Mouse (Mus musculus) lung, embryonic 15.5 days (tissue): Measurements from ENCODE around the gene Sec31a. TPM values are rescaled to one million over a fixed set of nuclear protein-coding genes. Genes with fewer than 3 reads are reported as not detected.

Experiments used
- ATAC-seq: fragments of 200-750 bp; cut with Nextera tagmentation; 2 replicates; pipeline ENCODE4 v1.8.0; 2017; ENCODE audit warnings: moderate number of reproducible peaks, borderline replicate concordance; ENCODE audit not compliant: low FRiP score, low TSS enrichment; ENCODE audit errors: extremely low read depth
- H3K27ac ChIP-seq: fragments of 300-500 bp; sonication (generic); 2 replicates; pipeline ENCODE4 v1.5.1; 2015; ENCODE audit warnings: moderate library complexity, mild to moderate bottlenecking, inconsistent platforms
- H3K27me3 ChIP-seq: fragments of 300-500 bp; sonication (generic); 2 replicates; pipeline ENCODE4 v1.6.1; 2015; ENCODE audit warnings: inconsistent platforms
- H3K36me3 ChIP-seq: fragments of 300-500 bp; sonication (generic); 2 replicates; pipeline ENCODE4 v1.6.1; 2015; ENCODE audit warnings: inconsistent platforms
- H3K4me1 ChIP-seq: fragments of 300-500 bp; sonication (generic); 2 replicates; pipeline ENCODE4 v1.6.1; 2015; ENCODE audit warnings: inconsistent platforms
- H3K4me2 ChIP-seq: fragments of 300-500 bp; sonication (generic); 2 replicates; pipeline ENCODE4 v1.6.1; 2015; ENCODE audit warnings: inconsistent platforms, mild to moderate bottlenecking, moderate library complexity
- H3K4me3 ChIP-seq: fragments of 300-500 bp; sonication (generic); 2 replicates; pipeline ENCODE4 v1.5.1; 2015; ENCODE audit warnings: mild to moderate bottlenecking, inconsistent platforms
- H3K9ac ChIP-seq: fragments of 300-500 bp; sonication (generic); 2 replicates; pipeline ENCODE4 v1.6.1; 2015; ENCODE audit warnings: inconsistent platforms
- H3K9me3 ChIP-seq: fragments of 300-500 bp; sonication (generic); 2 replicates; pipeline ENCODE4 v1.6.1; 2016; ENCODE audit warnings: inconsistent platforms
- WGBS: fragments of 180-500 bp; shearing (Covaris S2); methylation state at CpG from one replicate; pipeline ENCODE4 v1.1.7; 2015; 5-methylcytosine and 5-hydroxymethylcytosine counted together
- polyA plus RNA-seq: library from polyadenylated mRNA; unstranded; fragments of >200 nt; fragmentation: Nextera tagmentation; extraction: Ambion mirVana; gene quantifications from 2 replicates; pipeline ENCODE4 v1.2.1, GENCODE M21; 2015

Sec31a gene
- 145 and 152 TPM in 2 replicates for polyA plus RNA-seq

DNA sequence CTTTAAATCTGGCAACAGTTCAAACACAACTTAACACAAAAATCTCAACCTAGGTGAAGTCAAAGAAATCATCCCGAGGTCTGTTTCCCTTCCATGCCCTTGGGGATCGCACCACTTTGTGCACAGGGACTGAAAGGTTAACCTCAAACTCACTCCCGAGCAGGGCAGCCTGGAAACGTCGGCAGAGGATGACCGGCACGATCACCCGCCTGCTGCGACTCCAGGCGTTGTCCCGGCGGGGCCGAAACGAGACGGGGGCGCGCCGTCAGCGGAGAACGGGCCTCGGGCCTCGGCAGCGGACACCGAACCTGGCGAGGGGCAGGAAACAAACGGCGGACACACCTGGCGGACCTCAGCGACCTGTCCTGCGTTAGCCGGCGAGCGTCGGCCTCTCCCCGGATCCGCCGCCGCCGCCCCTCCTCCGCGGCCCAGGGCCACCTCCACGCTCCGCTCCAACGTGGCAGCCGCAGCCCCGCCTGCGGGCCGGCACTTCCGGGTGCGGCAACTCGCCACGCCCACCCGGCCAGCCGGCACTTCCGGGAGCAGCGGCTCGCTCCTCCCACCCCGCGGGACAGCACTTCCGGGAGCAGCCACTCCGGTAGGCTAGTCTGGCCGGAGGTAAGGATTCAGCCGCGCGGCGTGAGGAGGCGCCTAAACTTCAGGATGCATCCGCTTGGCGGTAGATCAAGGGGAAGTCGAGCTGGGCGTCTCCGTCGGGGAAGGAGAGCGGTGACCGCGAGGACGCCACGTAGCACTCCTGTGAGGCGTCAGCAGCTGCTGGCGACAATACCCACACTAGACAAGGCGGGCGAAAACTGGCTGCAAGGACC, at the start of gene Sec31a:
Gene Sec31a, minus strand, starts transcription at position 474 of the 830 bp plus-strand sequence.
- Histone ChIP-seq H3K9ac (peak within 1 kb of the TSS; percentile 66), H3K36me3 (peaks cover 26% of the 10 kb centered on the region), H3K4me2 (peak within 1 kb of the TSS; percentile 60), H3K27me3 (no peaks in the 10 kb centered on the region), H3K9me3 (no peaks in the 10 kb centered on the region), H3K27ac (peak within 1 kb of the TSS; percentile 93), H3K4me1 (peaks cover 26% of the 10 kb centered on the region), H3K4me3 (peak within 1 kb of the TSS; percentile 66)
- peak; percentile 97 for ATAC-seq
- under 1% methylated on average over 82 of the region's 82 CpGs for WGBS

GRCm38 (mm10) chr5:100462374-100462773, 46.3 kb upstream of the Sec31a start:
- Histone ChIP-seq H3K27ac (no peak overlapping the region), H3K4me1 (no peaks in the 10 kb centered on the region), H3K27me3 (no peaks in the 10 kb centered on the region), H3K4me2 (no peak overlapping the region), H3K9me3 (no peaks in the 10 kb centered on the region), H3K36me3 (peaks cover 30% of the 10 kb centered on the region), H3K9ac (no peak overlapping the region), H3K4me3 (no peak overlapping the region)
- 84% methylated on average over 2 of the region's 2 CpGs for WGBS
- ATAC-seq = no peak

DNA sequence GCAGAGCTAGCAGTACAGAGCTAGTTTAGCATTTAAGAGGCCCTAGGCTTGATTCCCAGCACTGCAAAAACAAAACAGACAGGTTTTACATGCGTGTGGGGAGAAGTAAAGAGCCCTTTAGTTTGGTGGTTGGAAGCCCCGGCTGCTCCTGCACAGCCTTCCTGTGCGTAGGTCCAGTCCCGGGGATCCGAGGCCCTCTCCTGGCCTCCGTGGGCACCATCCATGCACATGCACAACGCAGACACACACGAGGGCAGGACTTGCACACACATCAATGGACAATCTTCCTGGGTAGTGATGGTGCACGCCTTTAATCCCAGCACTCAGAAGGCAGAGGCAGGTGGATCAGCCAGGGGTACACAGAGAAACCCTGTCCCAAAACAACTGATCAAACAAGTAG, 45.5 kb upstream of the Sec31a start:
- Histone ChIP-seq H3K27ac (no peak overlapping the region), H3K9me3 (no peaks in the 10 kb centered on the region), H3K36me3 (peaks cover 30% of the 10 kb centered on the region), H3K4me2 (no peak overlapping the region), H3K9ac (no peak overlapping the region), H3K4me1 (no peaks in the 10 kb centered on the region), H3K27me3 (no peaks in the 10 kb centered on the region), H3K4me3 (no peak overlapping the region)
- ATAC-seq = no peak
- WGBS = 88% methylated on average over 9 of the region's 9 CpGs

DNA sequence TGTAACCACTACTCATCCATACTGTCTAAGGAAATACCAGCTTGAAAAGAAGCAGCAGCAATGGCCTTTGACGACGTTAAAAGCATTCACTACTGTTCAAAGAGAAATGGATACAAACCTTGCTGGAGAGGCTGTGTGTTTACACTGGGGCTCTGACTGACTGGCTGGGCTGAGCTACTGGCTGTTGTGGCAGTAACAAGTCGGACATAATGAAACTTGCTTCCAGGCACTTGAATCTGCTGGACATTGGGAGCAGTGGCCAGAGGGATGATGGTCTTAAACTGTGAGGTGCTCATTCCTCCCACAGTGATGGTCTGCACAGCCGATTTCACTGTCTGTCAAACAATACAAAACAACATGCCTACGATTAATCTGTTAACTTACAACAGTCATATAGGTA, 43.4 kb upstream of the Sec31a start:
- Histone ChIP-seq H3K4me2 (no peak overlapping the region), H3K4me3 (no peak overlapping the region), H3K4me1 (no peaks in the 10 kb centered on the region), H3K36me3 (peaks cover 33% of the 10 kb centered on the region), H3K9ac (no peak overlapping the region), H3K27ac (no peak overlapping the region), H3K9me3 (no peaks in the 10 kb centered on the region), H3K27me3 (no peaks in the 10 kb centered on the region)
- 90% methylated on average over 5 of the region's 5 CpGs for WGBS
- no peak for ATAC-seq

GRCm38 (mm10) chr5:100451871-100452270, 35.8 kb upstream of the Sec31a start:
- Histone ChIP-seq H3K9ac (no peak overlapping the region), H3K27ac (no peak overlapping the region), H3K4me1 (no peaks in the 10 kb centered on the region), H3K9me3 (no peaks in the 10 kb centered on the region), H3K27me3 (no peaks in the 10 kb centered on the region), H3K4me3 (no peak overlapping the region), H3K4me2 (no peak overlapping the region), H3K36me3 (peaks cover 56% of the 10 kb centered on the region)
- no peak for ATAC-seq
- WGBS = 93% methylated on average over 2 of the region's 2 CpGs

DNA sequence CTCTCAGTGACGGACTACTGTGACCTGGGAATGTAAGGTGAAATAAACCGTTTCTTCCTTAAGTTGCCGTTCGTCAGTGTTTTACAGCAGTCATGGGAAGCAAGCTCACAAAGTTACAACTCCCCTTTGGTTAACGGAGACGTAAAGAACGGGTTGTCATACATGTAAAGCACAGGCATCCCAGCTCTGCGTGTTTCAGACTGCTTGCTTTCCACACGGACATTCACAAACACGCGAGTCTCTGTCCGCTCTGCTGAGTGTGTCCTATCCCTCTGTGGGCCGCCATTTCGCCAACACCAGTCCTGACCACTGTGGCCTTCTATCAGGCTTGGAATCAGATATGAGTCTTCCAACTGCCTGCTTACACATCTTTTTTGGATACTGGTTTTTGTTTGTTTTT, 22.8 kb upstream of the Sec31a start:
- Histone ChIP-seq H3K4me1 (no peaks in the 10 kb centered on the region), H3K9me3 (no peaks in the 10 kb centered on the region), H3K27ac (no peak overlapping the region), H3K36me3 (peaks cover 14% of the 10 kb centered on the region; the same call in 1 of the 2 replicates), H3K4me2 (no peak overlapping the region), H3K4me3 (no peak overlapping the region), H3K9ac (no peak overlapping the region), H3K27me3 (no peaks in the 10 kb centered on the region)
- 96% methylated on average over 14 of the region's 14 CpGs for WGBS
- no peak for ATAC-seq

DNA sequence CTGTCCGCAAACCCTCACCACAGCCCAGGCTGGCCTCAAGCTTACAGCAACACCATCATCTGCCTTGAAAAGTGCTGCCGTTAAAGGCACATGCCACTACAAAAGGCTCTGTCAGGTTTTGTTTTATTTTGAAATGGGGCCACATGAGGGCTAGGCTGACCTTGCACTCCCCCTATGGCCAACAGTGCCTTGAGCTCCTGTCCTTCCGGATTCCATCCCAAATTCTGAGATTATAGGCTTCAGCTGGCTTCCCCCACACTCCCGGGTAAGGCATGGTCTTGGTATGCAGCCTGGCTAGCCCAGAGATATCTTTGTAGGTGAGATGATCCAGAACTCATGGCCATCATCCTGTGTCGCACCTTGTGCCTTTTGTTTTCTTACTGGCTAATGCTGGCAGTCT, 21.9 kb upstream of the Sec31a start:
- H3K27ac ChIP-seq = no peak overlapping the region
- H3K4me3 ChIP-seq = no peak overlapping the region
- H3K36me3 ChIP-seq = peaks cover 9% of the 10 kb centered on the region; the same call in 1 of the 2 replicates
- H3K4me2 ChIP-seq = no peak overlapping the region
- WGBS = 91% methylated on average over 5 of the region's 5 CpGs
- H3K27me3 ChIP-seq = no peaks in the 10 kb centered on the region
- no peaks in the 10 kb centered on the region for H3K4me1 ChIP-seq
- ATAC-seq = no peak
- H3K9ac ChIP-seq = no peak overlapping the region
- no peaks in the 10 kb centered on the region for H3K9me3 ChIP-seq

DNA sequence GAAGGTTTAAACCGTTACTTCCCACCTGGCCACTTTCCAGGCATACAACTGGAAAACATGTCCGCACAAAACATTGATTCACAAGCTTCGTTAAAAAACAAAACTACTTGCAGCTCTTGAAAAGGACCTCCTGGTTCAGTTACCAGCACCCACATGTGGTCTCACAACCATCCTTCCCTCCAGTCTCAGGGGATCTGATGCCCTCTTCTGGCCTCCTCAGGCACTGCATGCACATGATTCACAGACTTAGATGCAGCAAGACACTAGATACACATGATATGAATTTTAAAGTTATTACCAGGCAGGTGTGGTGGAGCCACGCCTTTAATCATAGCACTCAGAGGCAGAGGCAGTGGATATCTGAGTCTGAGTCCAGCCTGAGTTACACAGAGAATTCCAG, 21.1 kb upstream of the Sec31a start:
- WGBS = 99% methylated on average over 4 of the region's 4 CpGs
- Histone ChIP-seq H3K4me3 (no peak overlapping the region), H3K4me2 (no peak overlapping the region), H3K36me3 (peaks cover 8% of the 10 kb centered on the region; the same call in 1 of the 2 replicates), H3K27me3 (no peaks in the 10 kb centered on the region), H3K27ac (no peak overlapping the region), H3K9ac (no peak overlapping the region), H3K4me1 (no peaks in the 10 kb centered on the region), H3K9me3 (no peaks in the 10 kb centered on the region)
- no peak for ATAC-seq

DNA sequence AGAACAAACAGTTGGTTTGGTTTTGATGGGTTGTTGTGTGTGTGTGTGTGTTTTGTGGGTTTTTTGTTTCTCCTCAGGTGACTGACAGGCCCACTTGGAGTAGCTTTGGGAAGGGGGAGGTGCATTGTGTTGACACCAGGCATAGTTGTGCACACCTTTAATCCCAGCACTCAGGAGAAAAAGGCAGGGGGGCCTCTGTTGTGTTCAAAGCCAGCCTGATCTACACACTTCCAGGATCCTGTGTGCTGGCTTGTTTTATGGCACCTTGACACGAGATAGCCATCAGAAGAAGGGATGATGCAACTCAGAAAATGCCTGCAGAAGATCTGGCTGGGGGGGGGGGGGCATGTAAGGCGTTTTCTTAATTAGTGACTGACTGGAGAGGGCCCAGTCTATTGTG, 14.9 kb upstream of the Sec31a start:
- Histone ChIP-seq H3K36me3 (peaks cover 10% of the 10 kb centered on the region; the same call in 1 of the 2 replicates), H3K4me3 (no peak overlapping the region), H3K9me3 (no peaks in the 10 kb centered on the region), H3K27ac (no peak overlapping the region), H3K9ac (no peak overlapping the region), H3K4me1 (peaks cover 30% of the 10 kb centered on the region), H3K4me2 (no peak overlapping the region), H3K27me3 (no peaks in the 10 kb centered on the region)
- 57% methylated on average over 2 of the region's 2 CpGs for WGBS
- ATAC-seq = no peak

DNA sequence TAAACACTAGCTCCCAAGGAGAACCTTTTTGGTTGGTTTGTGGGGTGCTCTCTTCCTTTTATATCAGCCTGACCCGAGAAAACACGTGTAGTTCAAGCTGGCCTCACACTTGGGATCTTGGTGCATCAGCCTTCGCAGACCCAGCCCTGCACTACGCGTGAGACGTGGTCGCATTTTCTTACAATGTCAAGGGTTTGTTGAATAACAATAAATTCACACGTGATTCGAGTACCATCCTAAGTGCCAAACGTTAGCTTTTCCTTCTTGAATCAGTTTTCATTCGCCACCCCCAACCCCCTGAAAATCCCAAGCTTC, 14.0 kb upstream of the Sec31a start:
- H3K36me3 ChIP-seq = peaks cover 17% of the 10 kb centered on the region
- peak overlapping the region; percentile 95 for H3K9ac ChIP-seq
- WGBS = 3% methylated on average over 11 of the region's 11 CpGs
- H3K4me3 ChIP-seq = peak overlapping the region; percentile 84
- H3K27me3 ChIP-seq = no peaks in the 10 kb centered on the region
- peak overlapping the region; percentile 86 for H3K4me2 ChIP-seq
- ATAC-seq = 0 out of 2 replicates have a peak, but pooled peaks have one; percentile 4
- H3K27ac ChIP-seq = peak overlapping the region; percentile 88
- peaks cover 36% of the 10 kb centered on the region for H3K4me1 ChIP-seq
- H3K9me3 ChIP-seq = no peaks in the 10 kb centered on the region

GRCm38 (mm10) chr5:100429344-100430075, 13.5 kb upstream of the Sec31a start:
- under 1% methylated on average over 53 of the region's 53 CpGs for WGBS
- peak overlapping the region; percentile 91 for H3K27ac ChIP-seq
- H3K4me3 ChIP-seq = peak overlapping the region; percentile 84
- peak overlapping the region; percentile 95 for H3K9ac ChIP-seq
- peaks cover 22% of the 10 kb centered on the region for H3K36me3 ChIP-seq
- ATAC-seq = peak; percentile 100
- H3K4me1 ChIP-seq = peaks cover 41% of the 10 kb centered on the region
- no peaks in the 10 kb centered on the region for H3K9me3 ChIP-seq
- H3K27me3 ChIP-seq = no peaks in the 10 kb centered on the region
- peak overlapping the region; percentile 86 for H3K4me2 ChIP-seq

DNA sequence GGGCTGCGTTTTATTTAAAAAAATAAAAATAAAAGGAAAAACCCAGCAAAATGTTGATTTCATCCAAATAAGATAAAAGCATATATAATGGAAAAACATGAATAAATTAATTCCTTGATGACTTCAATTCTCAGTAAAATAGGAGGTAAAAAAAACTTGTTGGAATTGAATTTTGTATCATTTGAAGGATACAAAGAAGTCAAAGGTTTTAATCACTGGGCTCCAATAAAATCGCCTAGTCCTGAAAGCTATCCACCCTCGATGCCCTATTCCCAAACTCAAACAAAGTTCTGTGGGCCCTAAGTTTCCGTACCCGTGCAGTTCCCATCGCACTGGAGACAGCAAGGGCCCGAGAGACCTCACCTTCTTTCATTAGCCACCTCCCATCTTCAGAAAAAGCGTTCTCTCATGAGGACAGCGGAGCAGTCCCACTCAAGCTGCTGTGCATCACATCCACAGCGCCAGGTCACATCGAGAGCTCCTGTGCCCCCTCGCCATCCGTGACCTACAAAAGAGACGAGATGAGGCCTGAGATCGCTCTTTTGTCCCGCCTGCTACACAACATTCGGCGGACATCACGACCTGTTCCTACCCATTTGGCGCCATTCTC, 12.8 kb upstream of the Sec31a start:
- peaks cover 48% of the 10 kb centered on the region for H3K4me1 ChIP-seq
- no peaks in the 10 kb centered on the region for H3K9me3 ChIP-seq
- WGBS = under 1% methylated on average over 20 of the region's 20 CpGs
- no peaks in the 10 kb centered on the region for H3K27me3 ChIP-seq
- peak overlapping the region; percentile 77 for H3K9ac ChIP-seq
- H3K36me3 ChIP-seq = peaks cover 29% of the 10 kb centered on the region
- peak overlapping the region; percentile 91 for H3K27ac ChIP-seq
- peak overlapping the region; percentile 84 for H3K4me3 ChIP-seq
- ATAC-seq = peak; percentile 49
- H3K4me2 ChIP-seq = peak overlapping the region; percentile 86
